Mouse (Mus musculus) C3H10T1/2 (cell line): ENCODE data around the gene Cdkn2aip. TPM values are rescaled to one million over a fixed set of nuclear protein-coding genes. Genes with fewer than 3 reads are reported as not detected.

ENCODE experiments used
- polyA plus RNA-seq, 2 experiments: library from polyadenylated mRNA; unstranded; fragments of >200 nt; fragmentation: generic; extraction: Trizol; gene quantifications; one replicate each; pipeline ENCODE4 v1.2.1; 2012; ENCODE audit warnings: missing spikeins in 2 of 2

Gene Cdkn2aip
- polyA plus RNA-seq, result 1 to 10 TPM in 1 of 2 experiments, under 1 TPM in 1; 0.21 to 1.7 TPM

GRCm38 (mm10) chr8:47713761-47714745, at the start of gene Cdkn2aip:
Gene Cdkn2aip (minus strand): TSS chr8:47713932.

GRCm38 (mm10) chr8:47674777-47675710, 38.7 kb downstream of the Cdkn2aip start, which contains the start of gene Ing2:
Gene Ing2 (minus strand): TSS chr8:47675556.

Other genes with a start within 250 kb of the Cdkn2aip start
- gene Trappc11, start 180.5 kb downstream of the Cdkn2aip start, polyA plus RNA-seq, result 1 to 10 TPM; 1.0 to 9.5 TPM
- 1 to 10 TPM; 8.0 to 8.1 TPM for gene Rwdd4a, start 180.3 kb downstream of the Cdkn2aip start, polyA plus RNA-seq
- gene Ing2, start 38.4 kb downstream of the Cdkn2aip start, polyA plus RNA-seq, result 1 to 10 TPM; 1.6 to 8.1 TPM
- not detected for gene Cldn24, start 108.2 kb upstream of the Cdkn2aip start, polyA plus RNA-seq
- not detected for gene Cldn22, start 110.5 kb upstream of the Cdkn2aip start, polyA plus RNA-seq